Mouse (Mus musculus): ENCODE data around the gene Copb1. TPM values are rescaled to one million over a fixed set of nuclear protein-coding genes. Genes with fewer than 3 reads are reported as not detected.
A peak's percentile ranks its signal among the peaks of the same experiment; 100 is the strongest.

Gene Copb1
- polyA plus RNA-seq, 1 experiment from 2014 or later, result 130 TPM

GRCm38 (mm10) chr7:114193284-114194067 lies 61.0 kb downstream of the Copb1 start:
- Histone ChIP-seq H3K9ac (ENCODE audit: low read length) (no peak overlapping the region), H3K27ac (ENCODE audit: low read length) (no peak overlapping the region), H3K36me3 (ENCODE audit: control insufficient read depth, insufficient read depth, low read length) (no peaks in the 10 kb centered on the region), H3K27me3 (ENCODE audit: control insufficient read depth, insufficient read depth, low read length) (no peaks in the 10 kb centered on the region), H3K4me2 (ENCODE audit: low read depth, low read length) (no peak overlapping the region), H3K9me3 (replicated peaks; ENCODE audit: control insufficient read depth, low read length) (no peaks in the 10 kb centered on the region), H3K4me1 (ENCODE audit: control insufficient read depth, insufficient read depth, low read length) (no peaks in the 10 kb centered on the region), H3K4me3 (replicated peaks; ENCODE audit: low read length) (no peak overlapping the region)
- ATAC-seq (ENCODE audit: insufficient read depth, low FRiP score), result no peak
- WGBS, result 83% methylated on average over 6 of the region's 6 CpGs

- H3K4me1 ChIP-seq (ENCODE audit: control insufficient read depth, insufficient read depth, low read length), result no peaks in the 10 kb centered on the region
- H3K9me3 ChIP-seq (replicated peaks; ENCODE audit: control insufficient read depth, low read length), result no peaks in the 10 kb centered on the region
- WGBS, result 48% methylated on average over 3 of the region's 3 CpGs
- no peak overlapping the region for H3K4me2 ChIP-seq (ENCODE audit: low read depth, low read length)
- no peaks in the 10 kb centered on the region for H3K36me3 ChIP-seq (ENCODE audit: control insufficient read depth, insufficient read depth, low read length)
- H3K27me3 ChIP-seq (ENCODE audit: control insufficient read depth, insufficient read depth, low read length), result no peaks in the 10 kb centered on the region
- H3K9ac ChIP-seq (ENCODE audit: low read length), result no peak overlapping the region
- H3K4me3 ChIP-seq (replicated peaks; ENCODE audit: low read length), result no peak overlapping the region
- no peak for ATAC-seq (ENCODE audit: insufficient read depth, low FRiP score)
- H3K27ac ChIP-seq (ENCODE audit: low read length), result no peak overlapping the region
Measured at GRCm38 (mm10) chr7:114192581-114192980, 61.9 kb downstream of the Copb1 start.

GRCm38 (mm10) chr7:114183416-114183815 lies 71.1 kb downstream of the Copb1 start:
- H3K4me3 ChIP-seq (replicated peaks; ENCODE audit: low read length), result no peak overlapping the region
- H3K27me3 ChIP-seq (ENCODE audit: control insufficient read depth, insufficient read depth, low read length), result no peaks in the 10 kb centered on the region
- no peaks in the 10 kb centered on the region for H3K36me3 ChIP-seq (ENCODE audit: control insufficient read depth, insufficient read depth, low read length)
- H3K4me1 ChIP-seq (ENCODE audit: control insufficient read depth, insufficient read depth, low read length), result peaks cover 6% of the 10 kb centered on the region; the same call in 1 of the 2 replicates
- no peak overlapping the region for H3K9ac ChIP-seq (ENCODE audit: low read length)
- H3K27ac ChIP-seq (ENCODE audit: low read length), result no peak overlapping the region
- H3K9me3 ChIP-seq (replicated peaks; ENCODE audit: control insufficient read depth, low read length), result no peaks in the 10 kb centered on the region
- WGBS, result 57% methylated on average over 6 of the region's 6 CpGs
- ATAC-seq (ENCODE audit: insufficient read depth, low FRiP score), result no peak
- no peak overlapping the region for H3K4me2 ChIP-seq (ENCODE audit: low read depth, low read length)

GRCm38 (mm10) chr7:114182708-114183107 lies 71.8 kb downstream of the Copb1 start:
- Histone ChIP-seq H3K4me1 (ENCODE audit: control insufficient read depth, insufficient read depth, low read length) (peaks cover 6% of the 10 kb centered on the region; the same call in 1 of the 2 replicates), H3K27me3 (ENCODE audit: control insufficient read depth, insufficient read depth, low read length) (no peaks in the 10 kb centered on the region), H3K27ac (ENCODE audit: low read length) (no peak overlapping the region), H3K36me3 (ENCODE audit: control insufficient read depth, insufficient read depth, low read length) (no peaks in the 10 kb centered on the region), H3K9me3 (replicated peaks; ENCODE audit: control insufficient read depth, low read length) (no peaks in the 10 kb centered on the region), H3K4me2 (ENCODE audit: low read depth, low read length) (no peak overlapping the region), H3K4me3 (replicated peaks; ENCODE audit: low read length) (no peak overlapping the region), H3K9ac (ENCODE audit: low read length) (no peak overlapping the region)
- ATAC-seq (ENCODE audit: insufficient read depth, low FRiP score), result no peak
- 85% methylated on average over 3 of the region's 3 CpGs for WGBS

DNA sequence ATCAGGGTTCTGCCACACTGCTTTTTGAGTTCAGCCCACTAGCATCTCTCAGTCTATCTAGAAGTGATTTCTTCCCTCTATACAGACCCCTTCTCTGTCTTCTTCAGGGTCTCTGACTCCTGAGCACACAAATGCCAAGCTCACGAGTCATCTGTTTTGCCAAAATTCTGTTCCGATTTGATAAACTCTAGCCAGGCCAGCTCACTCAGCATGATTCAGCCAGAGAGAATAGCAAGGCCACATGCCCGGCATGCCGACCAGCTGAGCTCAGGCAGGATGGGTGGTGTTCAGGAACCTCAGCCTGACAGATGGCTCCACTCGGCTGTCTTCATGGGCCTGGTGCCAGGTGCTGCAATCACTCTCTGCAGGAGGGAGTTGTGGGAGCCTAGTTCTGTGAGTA lies 73.1 kb downstream of the Copb1 start:
- whole genome bisulfite sequencing, result 14% methylated on average over 5 of the region's 5 CpGs
- Histone ChIP-seq H3K9me3 (replicated peaks; ENCODE audit: control insufficient read depth, low read length) (no peaks in the 10 kb centered on the region), H3K27me3 (ENCODE audit: control insufficient read depth, insufficient read depth, low read length) (no peaks in the 10 kb centered on the region), H3K4me3 (replicated peaks; ENCODE audit: low read length) (no peak overlapping the region), H3K4me2 (ENCODE audit: low read depth, low read length) (no peak overlapping the region), H3K9ac (ENCODE audit: low read length) (no peak overlapping the region), H3K4me1 (ENCODE audit: control insufficient read depth, insufficient read depth, low read length) (peaks cover 6% of the 10 kb centered on the region; the same call in 1 of the 2 replicates), H3K27ac (ENCODE audit: low read length) (0 out of 2 replicates have a peak overlapping the region, but pooled peaks have one; percentile 28), H3K36me3 (ENCODE audit: control insufficient read depth, insufficient read depth, low read length) (no peaks in the 10 kb centered on the region)
- peak; percentile 93 for ATAC-seq (ENCODE audit: insufficient read depth, low FRiP score)

GRCm38 (mm10) chr7:114176588-114176987 lies 77.9 kb downstream of the Copb1 start:
- 65% methylated on average over 2 of the region's 2 CpGs for WGBS
- Histone ChIP-seq H3K4me2 (ENCODE audit: low read depth, low read length) (no peak overlapping the region), H3K4me1 (ENCODE audit: control insufficient read depth, insufficient read depth, low read length) (peaks cover 10% of the 10 kb centered on the region), H3K9me3 (replicated peaks; ENCODE audit: control insufficient read depth, low read length) (no peaks in the 10 kb centered on the region), H3K27me3 (ENCODE audit: control insufficient read depth, insufficient read depth, low read length) (no peaks in the 10 kb centered on the region), H3K27ac (ENCODE audit: low read length) (no peak overlapping the region), H3K36me3 (ENCODE audit: control insufficient read depth, insufficient read depth, low read length) (no peaks in the 10 kb centered on the region), H3K9ac (ENCODE audit: low read length) (no peak overlapping the region), H3K4me3 (replicated peaks; ENCODE audit: low read length) (no peak overlapping the region)
- ATAC-seq (ENCODE audit: insufficient read depth, low FRiP score), result no peak

DNA sequence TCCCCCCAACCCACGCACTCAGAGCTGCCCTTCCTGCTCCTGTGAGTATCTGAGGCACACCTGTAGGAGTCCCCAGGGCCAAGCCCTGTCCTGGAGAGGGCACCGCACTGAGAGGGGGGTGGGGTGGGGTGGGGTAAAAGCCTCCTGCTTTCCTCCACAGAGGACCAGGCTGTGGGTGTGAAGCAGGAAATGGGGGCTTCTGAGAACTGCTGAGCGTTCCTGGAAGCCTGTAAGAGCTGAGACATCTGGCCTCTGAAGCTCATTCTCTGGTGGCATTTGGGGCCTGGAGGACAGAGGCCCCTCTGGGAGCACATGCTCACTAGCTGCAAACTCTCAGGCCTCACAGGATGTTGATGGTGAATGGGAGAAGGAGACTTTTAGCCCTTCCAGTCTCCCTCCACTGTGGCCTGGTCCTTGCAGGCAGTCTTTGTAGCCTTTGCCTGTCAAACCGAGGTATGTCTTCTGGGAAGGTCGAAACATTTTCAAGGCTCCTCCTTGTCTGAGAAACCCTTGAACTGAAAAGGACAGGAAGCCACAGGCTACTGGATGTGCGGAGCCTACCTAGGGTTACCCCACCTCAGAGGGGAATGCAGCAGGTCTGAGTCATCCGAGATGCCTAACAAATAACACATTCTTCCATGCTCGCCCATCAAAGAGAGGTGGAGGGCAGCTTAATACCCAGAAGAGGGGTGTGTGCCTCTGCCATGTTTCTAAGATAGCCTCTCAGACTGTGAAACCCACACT lies 83.0 kb downstream of the Copb1 start:
- Histone ChIP-seq H3K9me3 (replicated peaks; ENCODE audit: control insufficient read depth, low read length) (no peaks in the 10 kb centered on the region), H3K9ac (ENCODE audit: low read length) (no peak overlapping the region; the same call in 1 of the 2 replicates), H3K27ac (ENCODE audit: low read length) (peak overlapping the region; percentile 44), H3K4me1 (ENCODE audit: control insufficient read depth, insufficient read depth, low read length) (peaks cover 13% of the 10 kb centered on the region), H3K4me2 (ENCODE audit: low read depth, low read length) (no peak overlapping the region), H3K27me3 (ENCODE audit: control insufficient read depth, insufficient read depth, low read length) (no peaks in the 10 kb centered on the region), H3K4me3 (replicated peaks; ENCODE audit: low read length) (no peak overlapping the region), H3K36me3 (ENCODE audit: control insufficient read depth, insufficient read depth, low read length) (no peaks in the 10 kb centered on the region)
- WGBS, result 26% methylated on average over 8 of the region's 8 CpGs
- ATAC-seq (ENCODE audit: insufficient read depth, low FRiP score), result peak; percentile 72; the same call in 1 of the 2 replicates

DNA sequence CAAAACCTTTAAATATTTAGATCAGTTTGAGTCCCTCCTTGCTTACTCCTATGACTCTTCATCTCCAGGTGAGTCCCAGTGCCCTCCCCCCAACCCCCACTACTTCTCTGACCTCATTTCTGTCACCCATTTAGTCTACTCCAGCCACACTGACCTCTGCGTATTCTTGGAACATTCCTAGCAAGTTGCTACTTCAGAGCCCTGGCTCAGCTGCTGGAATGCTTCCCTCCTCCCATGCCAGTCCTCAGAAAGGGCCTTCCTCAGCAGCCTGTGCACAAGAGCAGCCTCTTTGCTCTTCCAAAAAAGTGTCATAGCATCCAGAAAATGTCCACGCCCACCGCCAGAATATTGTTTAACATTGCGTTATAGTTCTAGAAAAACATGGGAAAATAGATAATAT lies 84.5 kb downstream of the Copb1 start:
- Histone ChIP-seq H3K27ac (ENCODE audit: low read length) (no peak overlapping the region), H3K4me2 (ENCODE audit: low read depth, low read length) (no peak overlapping the region), H3K4me3 (replicated peaks; ENCODE audit: low read length) (no peak overlapping the region), H3K9ac (ENCODE audit: low read length) (no peak overlapping the region), H3K4me1 (ENCODE audit: control insufficient read depth, insufficient read depth, low read length) (peaks cover 13% of the 10 kb centered on the region), H3K9me3 (replicated peaks; ENCODE audit: control insufficient read depth, low read length) (no peaks in the 10 kb centered on the region), H3K36me3 (ENCODE audit: control insufficient read depth, insufficient read depth, low read length) (no peaks in the 10 kb centered on the region), H3K27me3 (ENCODE audit: control insufficient read depth, insufficient read depth, low read length) (no peaks in the 10 kb centered on the region)
- ATAC-seq (ENCODE audit: insufficient read depth, low FRiP score), result no peak
- WGBS, result 81% methylated on average over 4 of the region's 4 CpGs

DNA sequence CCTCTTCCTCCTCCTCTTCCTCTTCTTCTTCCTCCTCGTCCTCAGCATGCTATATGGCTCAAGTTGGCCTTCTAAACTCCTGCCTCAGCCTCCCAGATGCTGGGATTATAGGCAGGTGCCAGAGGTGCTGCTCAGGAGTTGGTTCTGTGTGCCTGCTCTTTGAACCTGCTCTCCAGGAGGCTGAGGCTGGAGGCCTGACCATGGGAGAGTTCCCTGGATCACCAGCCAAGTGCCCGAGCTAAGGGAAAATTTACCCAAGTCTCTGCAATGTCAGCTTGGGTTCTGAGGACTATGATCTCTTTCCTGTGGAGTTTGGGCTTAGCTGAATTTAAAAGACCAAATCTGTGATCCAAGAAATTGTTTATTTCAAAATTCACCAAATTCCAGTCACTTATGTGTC lies 85.1 kb downstream of the Copb1 start:
- Histone ChIP-seq H3K27me3 (ENCODE audit: control insufficient read depth, insufficient read depth, low read length) (no peaks in the 10 kb centered on the region), H3K9ac (ENCODE audit: low read length) (no peak overlapping the region), H3K4me3 (replicated peaks; ENCODE audit: low read length) (no peak overlapping the region), H3K36me3 (ENCODE audit: control insufficient read depth, insufficient read depth, low read length) (no peaks in the 10 kb centered on the region), H3K27ac (ENCODE audit: low read length) (no peak overlapping the region), H3K9me3 (replicated peaks; ENCODE audit: control insufficient read depth, low read length) (no peaks in the 10 kb centered on the region), H3K4me2 (ENCODE audit: low read depth, low read length) (no peak overlapping the region), H3K4me1 (ENCODE audit: control insufficient read depth, insufficient read depth, low read length) (peaks cover 13% of the 10 kb centered on the region)
- ATAC-seq (ENCODE audit: insufficient read depth, low FRiP score), result no peak
- 80% methylated on average over 2 of the region's 2 CpGs for WGBS

Measured in stomach, embryonic 16.5 days (tissue).